Comparison of ENCODE assay signal across 15 mouse cellular contexts in genomic region chr5:66751332-66751980, GRCm38 (mm10). TPM values are rescaled to one million over a fixed set of nuclear protein-coding genes. Genes with fewer than 3 reads are reported as not detected.
A peak's percentile ranks its signal among the peaks of the same experiment; 100 is the strongest.
DNase-seq lines count a peak whose midpoint lies in the region; ATAC-seq and TF ChIP-seq lines count a peak whose summit lies in the region.
"Had no signal": no experiment of that assay in that cellular context is flagged by ENCODE, and none has a peak within 500 bp of the region (broad histone marks: within the 10 kb centered on the region; RNA-seq: fewer than 3 reads in every experiment).

No protein-coding gene starts in this region.

- H3K9ac ChIP-seq in hindbrain, embryonic 13.5 days, result 0 out of 2 replicates have a peak overlapping the region, but pooled peaks have one; percentile 15
- H3K9ac ChIP-seq in lung, postnatal 0 days (replicated peaks; ENCODE audit: low read depth), result no peak overlapping the region
- no peak overlapping the region for H3K9ac ChIP-seq in forebrain, embryonic 16.5 days (replicated peaks; ENCODE audit: low read depth, low read length)
- no peak overlapping the region for H3K9ac ChIP-seq in hindbrain, embryonic 16.5 days (ENCODE audit: low read depth, low read length)
- no peak overlapping the region for H3K9ac ChIP-seq in liver, postnatal 0 days (replicated peaks)
- H3K9ac ChIP-seq: liver, embryonic 12.5 days had no signal

- 0 out of 2 replicates have a peak, but pooled peaks have one; percentile 23 for ATAC-seq in hindbrain, embryonic 13.5 days (ENCODE audit: low FRiP score)
- ATAC-seq in lung, postnatal 0 days, result peak; percentile 14; the same call in 1 of the 2 replicates
- peak; percentile 15; the same call in 1 of the 2 replicates for ATAC-seq in forebrain, embryonic 16.5 days
- peak; percentile 67 for ATAC-seq in hindbrain, embryonic 16.5 days
- ATAC-seq in liver, postnatal 0 days, result no peak
- ATAC-seq: liver, embryonic 12.5 days; Patski had no signal

- H3K36me3 ChIP-seq in hindbrain, embryonic 13.5 days, result no peaks in the 10 kb centered on the region
- no peaks in the 10 kb centered on the region for H3K36me3 ChIP-seq in hindbrain, embryonic 10.5 days
- H3K36me3 ChIP-seq in lung, postnatal 0 days (ENCODE audit: insufficient read depth, low read length), result no peaks in the 10 kb centered on the region
- no peaks in the 10 kb centered on the region for H3K36me3 ChIP-seq in forebrain, embryonic 16.5 days (ENCODE audit: control insufficient read depth, insufficient read depth)
- H3K36me3 ChIP-seq in hindbrain, embryonic 16.5 days (ENCODE audit: control insufficient read depth, insufficient read depth, low read length), result no peaks in the 10 kb centered on the region
- H3K36me3 ChIP-seq in liver, postnatal 0 days (replicated peaks; ENCODE audit: insufficient read depth, low read length), result no peaks in the 10 kb centered on the region
- H3K36me3 ChIP-seq: liver, embryonic 12.5 days had no signal

- 0 out of 2 replicates have a peak overlapping the region, but pooled peaks have one; percentile 56 for H3K27ac ChIP-seq in hindbrain, embryonic 13.5 days
- no peak overlapping the region for H3K27ac ChIP-seq in hindbrain, embryonic 10.5 days
- no peak overlapping the region for H3K27ac ChIP-seq in lung, postnatal 0 days (ENCODE audit: low read length)
- peak overlapping the region; percentile 72 for H3K27ac ChIP-seq in forebrain, embryonic 16.5 days (ENCODE audit: low read length)
- H3K27ac ChIP-seq in hindbrain, embryonic 16.5 days (ENCODE audit: low read depth, low read length), result no peak overlapping the region
- no peak overlapping the region for H3K27ac ChIP-seq in liver, postnatal 0 days (ENCODE audit: low read depth)
- H3K27ac ChIP-seq: liver, embryonic 12.5 days had no signal

- DNase-seq in hindbrain, embryonic 10.5 days (ENCODE audit: low spot score), result no peak
- DNase-seq in lung, postnatal 0 days (ENCODE audit: low spot score), result peak; percentile 16
- DNase-seq in lung, postnatal 25 days (ENCODE audit: low spot score), result no peak
- no peak for DNase-seq in liver, postnatal 0 days
- DNase-seq in urinary bladder, adult 2 months (ENCODE audit: low spot score), result no peak
- DNase-seq: retina, postnatal 1 day; spleen, adult 18-20 months had no signal

- H3K4me2 ChIP-seq in hindbrain, embryonic 13.5 days, result no peak overlapping the region
- H3K4me2 ChIP-seq in lung, postnatal 0 days (replicated peaks; ENCODE audit: low read depth, low read length), result no peak overlapping the region
- no peak overlapping the region for H3K4me2 ChIP-seq in forebrain, embryonic 16.5 days (ENCODE audit: low read length)
- H3K4me2 ChIP-seq in hindbrain, embryonic 16.5 days (ENCODE audit: low read length), result no peak overlapping the region
- no peak overlapping the region for H3K4me2 ChIP-seq in liver, postnatal 0 days (ENCODE audit: low read depth, low read length)
- H3K4me2 ChIP-seq: heart, embryonic 11.5 days; liver, embryonic 12.5 days had no signal

- 39% methylated on average over 3 of the region's 3 CpGs for WGBS in hindbrain, embryonic 13.5 days
- WGBS in hindbrain, embryonic 10.5 days, result 49% methylated on average over 3 of the region's 3 CpGs
- WGBS in lung, postnatal 0 days, result 31% methylated on average over 3 of the region's 3 CpGs
- 35% methylated on average over 3 of the region's 3 CpGs for WGBS in forebrain, embryonic 16.5 days
- WGBS in hindbrain, embryonic 16.5 days, result 45% methylated on average over 3 of the region's 3 CpGs
- 38% methylated on average over 3 of the region's 3 CpGs for WGBS in liver, postnatal 0 days (ENCODE audit: insufficient replicate concordance)

- no peaks in the 10 kb centered on the region for H3K9me3 ChIP-seq in hindbrain, embryonic 13.5 days
- H3K9me3 ChIP-seq in hindbrain, embryonic 10.5 days, result no peaks in the 10 kb centered on the region
- H3K9me3 ChIP-seq in lung, postnatal 0 days (ENCODE audit: low read length), result no peaks in the 10 kb centered on the region
- no peaks in the 10 kb centered on the region for H3K9me3 ChIP-seq in forebrain, embryonic 16.5 days (ENCODE audit: control insufficient read depth, low read length)
- H3K9me3 ChIP-seq in hindbrain, embryonic 16.5 days (ENCODE audit: control insufficient read depth, low read length), result no peaks in the 10 kb centered on the region
- H3K9me3 ChIP-seq in liver, postnatal 0 days (ENCODE audit: low read length), result no peaks in the 10 kb centered on the region
- H3K9me3 ChIP-seq: liver, embryonic 12.5 days had no signal

- no peak for TF ChIP-seq EP300 in lung, postnatal 0 days (IDR thresholded peaks at IDR 0.05)
- no peak for TF ChIP-seq EP300 in liver, postnatal 0 days (IDR thresholded peaks at IDR 0.05; ENCODE audit: low read depth)

- H3K4me1 ChIP-seq in hindbrain, embryonic 13.5 days (replicated peaks), result peaks cover 49% of the 10 kb centered on the region
- peaks cover 42% of the 10 kb centered on the region for H3K4me1 ChIP-seq in hindbrain, embryonic 10.5 days (replicated peaks)
- H3K4me1 ChIP-seq in lung, postnatal 0 days (ENCODE audit: insufficient read depth, low read depth, low read length), result peaks cover 4% of the 10 kb centered on the region
- peaks cover 33% of the 10 kb centered on the region for H3K4me1 ChIP-seq in forebrain, embryonic 16.5 days (replicated peaks; ENCODE audit: control insufficient read depth, insufficient read depth, low read length)
- H3K4me1 ChIP-seq in hindbrain, embryonic 16.5 days (ENCODE audit: control insufficient read depth, insufficient read depth, low read depth, low read length), result peaks cover 31% of the 10 kb centered on the region
- no peaks in the 10 kb centered on the region for H3K4me1 ChIP-seq in liver, postnatal 0 days (ENCODE audit: insufficient read depth)
- H3K4me1 ChIP-seq: liver, embryonic 12.5 days; megakaryocyte, embryonic 14.5 days had no signal

- no peaks in the 10 kb centered on the region for H3K27me3 ChIP-seq in hindbrain, embryonic 13.5 days
- peaks cover 10% of the 10 kb centered on the region for H3K27me3 ChIP-seq in hindbrain, embryonic 10.5 days (ENCODE audit: insufficient read depth, poor library complexity, severe bottlenecking)
- no peaks in the 10 kb centered on the region for H3K27me3 ChIP-seq in lung, postnatal 0 days (replicated peaks; ENCODE audit: insufficient read depth, low read length)
- no peaks in the 10 kb centered on the region for H3K27me3 ChIP-seq in forebrain, embryonic 16.5 days (replicated peaks; ENCODE audit: control insufficient read depth, insufficient read depth, low read length)
- H3K27me3 ChIP-seq in hindbrain, embryonic 16.5 days (replicated peaks; ENCODE audit: control insufficient read depth, insufficient read depth, low read length), result no peaks in the 10 kb centered on the region
- peaks cover 15% of the 10 kb centered on the region for H3K27me3 ChIP-seq in liver, postnatal 0 days (ENCODE audit: insufficient read depth, low read length)
- H3K27me3 ChIP-seq: CH12.LX, Patski had no signal

- TF ChIP-seq CTCF in lung, postnatal 0 days (IDR thresholded peaks at IDR 0.05), result no peak
- TF ChIP-seq CTCF in liver, postnatal 0 days (IDR thresholded peaks at IDR 0.05; ENCODE audit: low read depth), result no peak

- H3K4me3 ChIP-seq in hindbrain, embryonic 13.5 days, result no peak overlapping the region
- no peak overlapping the region for H3K4me3 ChIP-seq in hindbrain, embryonic 10.5 days
- H3K4me3 ChIP-seq in lung, postnatal 0 days (ENCODE audit: low read depth, low read length), result no peak overlapping the region
- H3K4me3 ChIP-seq in forebrain, embryonic 16.5 days (replicated peaks; ENCODE audit: low read length), result no peak overlapping the region
- no peak overlapping the region for H3K4me3 ChIP-seq in hindbrain, embryonic 16.5 days (ENCODE audit: low read length)
- no peak overlapping the region for H3K4me3 ChIP-seq in liver, postnatal 0 days (ENCODE audit: low read depth, low read length)
- H3K4me3 ChIP-seq: liver, embryonic 12.5 days; megakaryocyte, embryonic 14.5 days had no signal

RNA-seq across cellular contexts. Expression of gene Limch1, which starts 5.8 kb away (rescaled TPM):
- 49.0 and 52.0 TPM in 2 replicates for polyA plus RNA-seq in hindbrain, embryonic 13.5 days (2015; fragmentation: Nextera tagmentation; extraction: Ambion mirVana)
- 49.0 and 49.2 TPM in 2 replicates for polyA plus RNA-seq in hindbrain, embryonic 10.5 days (2016; fragmentation: Nextera tagmentation; extraction: Ambion mirVana)
- polyA plus RNA-seq in lung, postnatal 0 days (2015; fragmentation: Nextera tagmentation; extraction: Ambion mirVana), result 368 and 398 TPM in 2 replicates
- 81.0 and 91.4 TPM in 2 replicates for polyA plus RNA-seq in forebrain, embryonic 16.5 days (2015; fragmentation: Nextera tagmentation; extraction: Ambion mirVana)
- 48.4 and 50.1 TPM in 2 replicates for polyA plus RNA-seq in hindbrain, embryonic 16.5 days (2015; fragmentation: Nextera tagmentation; extraction: Ambion mirVana)
- polyA plus RNA-seq in liver, postnatal 0 days (2015; fragmentation: Nextera tagmentation; extraction: Ambion mirVana), result 1.6 and 2.1 TPM in 2 replicates
- 4.2 and 7.3 TPM in 2 replicates for polyA plus RNA-seq in urinary bladder, adult 2 months (2012; rRNA removed)

Comparison
In these comparisons a context has a peak if more than half of its experiments do, and no peak if none do; other contexts are left out.
1. H3K27ac ChIP-seq: peak in hindbrain, embryonic 13.5 days (single experiment) and forebrain, embryonic 16.5 days (single experiment); none in hindbrain, embryonic 10.5 days (single experiment), lung, postnatal 0 days (single experiment), hindbrain, embryonic 16.5 days (single experiment) and liver, postnatal 0 days (single experiment).